Mouse (Mus musculus) fat pad, adult 2 months (tissue): ENCODE results near the gene Ston2.
"Not testable (repeated sequence)": the region's sequence is repeated elsewhere in the genome, so short reads cannot be mapped to it uniquely, and the experiment has no call there.

Source experiments
- DNase-seq: peaks from one replicate; pipeline ENCODE4 v3.0.0-alpha.2; 2011; ENCODE audit warnings: low read depth, low spot score; ENCODE audit errors: extremely low read depth

Gene Ston2

GRCm38 (mm10) chr12:91604600-91604999 is 183.6 kb downstream of the Ston2 start:
- DNase-seq: no peak

GRCm38 (mm10) chr12:91592128-91592527 is 196.1 kb downstream of the Ston2 start:
- no peak for DNase-seq

GRCm38 (mm10) chr12:91591191-91591590 is 197.0 kb downstream of the Ston2 start:
- no peak for DNase-seq

- no peak for DNase-seq
Measured at GRCm38 (mm10) chr12:91590716-91591115, 197.5 kb downstream of the Ston2 start.

- DNase-seq: no peak
Measured at GRCm38 (mm10) chr12:91589847-91590690, 198.1 kb downstream of the Ston2 start, which contains the start of gene Gtf2a1. Gene Gtf2a1 (minus strand): TSS chr12:91590487.

GRCm38 (mm10) chr12:91589542-91589846 is 198.7 kb downstream of the Ston2 start:
- no peak for DNase-seq

GRCm38 (mm10) chr12:91588670-91589541 is 199.3 kb downstream of the Ston2 start:
- no peak for DNase-seq

GRCm38 (mm10) chr12:91588176-91588669 is 200.0 kb downstream of the Ston2 start:
- DNase-seq: no peak

- DNase-seq: no peak
Measured at GRCm38 (mm10) chr12:91587491-91588033, 200.6 kb downstream of the Ston2 start.

GRCm38 (mm10) chr12:91587077-91587476 is 201.1 kb downstream of the Ston2 start:
- DNase-seq: no peak

- DNase-seq: not testable (repeated sequence)
Measured at GRCm38 (mm10) chr12:91585815-91586214, 202.4 kb downstream of the Ston2 start.

- DNase-seq: no peak
Measured at GRCm38 (mm10) chr12:91585206-91585605, 203.0 kb downstream of the Ston2 start.

GRCm38 (mm10) chr12:91583409-91583808 is 204.8 kb downstream of the Ston2 start:
- no peak for DNase-seq
